Mouse (Mus musculus): Measurements from ENCODE around the gene Srgap1.

Srgap1 gene

DNA sequence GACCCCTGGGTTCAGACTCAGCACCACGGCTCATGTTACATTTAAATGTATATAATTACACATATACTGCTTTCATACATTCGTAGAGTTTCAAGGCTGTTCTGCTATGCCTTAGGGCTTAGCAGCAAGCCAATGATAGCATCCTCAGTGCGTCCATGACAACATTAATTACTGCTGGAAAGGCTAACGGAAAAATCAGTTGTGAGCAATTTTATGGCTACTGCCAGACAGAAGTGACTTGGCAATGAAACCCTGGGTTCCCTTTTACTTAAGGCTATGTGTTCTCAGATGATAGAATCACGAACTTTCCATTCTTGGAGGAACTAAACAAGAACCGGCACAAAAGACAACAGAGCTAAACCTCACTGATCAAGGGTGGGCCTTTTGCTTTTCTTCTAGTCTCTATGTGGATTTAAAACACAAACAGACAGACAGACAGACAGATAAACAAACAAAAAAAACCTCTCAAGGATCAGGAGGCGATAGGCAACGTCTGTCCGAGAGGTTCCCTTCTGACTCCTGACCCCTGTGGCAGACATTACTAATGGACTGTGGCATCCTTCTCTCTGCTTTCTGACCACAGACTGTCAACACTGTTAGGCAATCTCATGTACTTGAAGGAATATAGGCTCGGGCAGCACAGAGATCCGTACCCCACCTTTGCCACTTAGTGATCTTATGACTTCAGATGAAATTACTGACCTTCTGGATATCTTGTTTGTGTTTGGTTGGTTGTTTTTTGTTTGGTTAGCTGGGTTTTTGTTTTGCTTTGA lies 85.8 kb downstream of the Srgap1 start:
- DNase-seq: peak; percentile 21

GRCm38 (mm10) chr10:121958741-121959140 lies 88.4 kb downstream of the Srgap1 start:
- DNase-seq: no peak

- DNase-seq: no peak
These were observed 90.6 kb downstream of the Srgap1 start for GRCm38 (mm10) chr10:121956505-121956904.

- no peak for DNase-seq
These were observed 91.4 kb downstream of the Srgap1 start for GRCm38 (mm10) chr10:121955730-121956129.

- DNase-seq: no peak
These were observed 92.2 kb downstream of the Srgap1 start for GRCm38 (mm10) chr10:121954877-121955276.

DNA sequence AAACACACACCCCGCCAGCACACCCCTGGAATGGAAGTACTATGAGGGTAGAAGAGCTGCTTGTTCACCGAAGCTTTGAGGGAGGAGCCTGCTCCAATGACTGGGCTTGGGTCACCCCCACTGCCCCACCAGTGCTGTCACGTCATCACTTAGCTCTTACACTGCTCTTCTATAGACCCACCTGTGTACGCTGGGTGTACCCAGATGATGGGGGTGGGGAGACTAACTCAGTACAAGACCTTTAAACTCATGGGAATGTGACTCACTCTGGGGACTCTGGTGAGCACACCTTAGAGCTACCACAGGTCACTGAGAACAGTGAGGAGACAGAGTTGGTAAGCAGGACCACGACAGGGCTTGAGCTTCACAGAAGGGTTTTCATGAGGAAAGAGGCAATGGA lies 94.1 kb downstream of the Srgap1 start:
- no peak for DNase-seq

DNA sequence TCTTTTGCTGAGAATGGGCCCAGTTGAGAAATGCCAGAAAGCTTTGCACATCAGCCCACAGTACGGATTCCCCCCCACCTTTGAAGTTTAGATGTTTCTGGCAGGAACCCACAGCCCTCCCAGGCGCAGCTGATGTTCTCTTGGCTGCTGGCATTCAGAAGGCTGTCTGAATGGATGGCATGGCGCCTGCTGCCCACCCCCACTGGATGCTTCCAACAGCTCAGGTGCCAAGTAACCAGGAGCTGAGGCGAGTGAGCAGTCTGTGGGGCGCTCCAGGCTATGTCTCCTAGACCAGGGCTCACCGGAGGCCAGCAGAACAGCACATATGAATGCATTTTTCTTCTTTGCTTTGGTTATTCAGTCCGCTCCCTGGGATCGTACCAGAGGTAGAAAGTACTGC lies 100.9 kb downstream of the Srgap1 start:
- no peak for DNase-seq

- no peak for DNase-seq
These were observed 115.2 kb downstream of the Srgap1 start for GRCm38 (mm10) chr10:121931909-121932308.

- DNase-seq: no peak
These were observed 121.0 kb downstream of the Srgap1 start for GRCm38 (mm10) chr10:121926094-121926493.

GRCm38 (mm10) chr10:121919016-121919415 lies 128.1 kb downstream of the Srgap1 start:
- DNase-seq: no peak

DNA sequence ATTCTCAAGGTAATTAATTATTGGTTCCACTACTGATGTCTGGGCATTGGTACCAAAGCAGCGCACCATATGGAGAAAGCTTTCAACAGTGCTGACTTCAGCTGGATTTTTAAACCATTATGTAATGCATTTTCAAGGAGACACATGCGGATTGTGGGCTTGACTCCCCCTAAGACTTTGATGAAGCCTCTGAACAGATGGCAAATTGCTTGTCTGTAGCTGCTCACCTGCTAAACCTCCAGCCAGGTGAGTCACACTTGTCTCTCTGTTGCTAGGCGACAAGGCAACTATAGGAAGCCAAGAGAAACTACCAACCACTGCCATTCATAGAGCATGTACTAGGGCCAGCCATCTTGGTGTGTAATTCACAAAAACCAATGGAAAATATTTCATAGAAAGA lies 128.5 kb downstream of the Srgap1 start:
- no peak for DNase-seq

DNA sequence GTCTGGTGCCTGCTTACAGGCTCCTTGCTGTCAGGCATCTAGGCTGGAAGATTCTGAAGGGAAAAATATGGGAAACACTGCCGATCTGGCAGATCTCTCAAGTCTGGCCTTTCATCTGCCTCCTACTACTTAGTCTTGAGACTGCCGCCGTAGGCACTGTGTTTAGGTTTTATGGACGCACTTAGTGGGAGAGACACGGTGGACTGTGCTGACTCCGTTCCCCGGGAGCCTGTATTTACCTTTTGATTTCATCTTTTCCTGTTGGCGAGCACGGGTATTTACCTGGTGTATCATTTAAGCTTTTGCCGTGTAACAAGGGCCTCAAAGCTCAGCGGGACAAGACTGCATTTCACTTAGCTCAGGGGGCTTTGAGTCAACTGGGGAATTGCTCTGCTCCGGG lies 131.6 kb downstream of the Srgap1 start:
- no peak for DNase-seq

- peak; percentile 17 for DNase-seq
These were observed 143.0 kb downstream of the Srgap1 start for GRCm38 (mm10) chr10:121904137-121904536.

GRCm38 (mm10) chr10:121902651-121903050 lies 144.5 kb downstream of the Srgap1 start:
- DNase-seq: no peak

GRCm38 (mm10) chr10:121900772-121901171 lies 146.3 kb downstream of the Srgap1 start:
- no peak for DNase-seq

GRCm38 (mm10) chr10:121899706-121900105 lies 147.4 kb downstream of the Srgap1 start:
- no peak for DNase-seq

DNA sequence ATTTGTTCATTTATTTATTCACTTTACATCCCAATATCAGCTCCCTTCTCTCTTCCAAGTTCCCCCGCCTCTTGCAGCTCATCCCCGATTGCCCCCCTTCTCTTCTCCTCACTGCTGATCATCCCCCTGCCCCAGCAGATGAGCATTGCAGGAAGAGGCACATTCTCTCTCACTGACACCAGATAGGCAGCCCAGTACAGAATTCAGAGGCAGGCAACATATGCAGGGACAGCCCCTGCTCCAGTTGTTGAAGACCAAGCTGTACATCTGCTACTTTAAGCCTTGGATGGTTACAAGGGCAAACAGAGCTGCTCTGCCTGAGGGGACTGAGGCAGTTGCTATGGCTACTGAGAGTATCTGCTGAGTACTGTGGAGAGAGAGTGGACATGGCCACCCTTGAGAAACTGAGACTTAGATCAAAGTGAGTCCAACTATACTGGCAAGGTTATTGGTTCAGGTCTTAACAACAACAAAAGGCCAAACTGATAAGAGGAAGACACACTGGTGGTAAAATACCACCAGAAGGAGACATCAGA lies 149.2 kb downstream of the Srgap1 start:
- DNase-seq: no peak

DNA sequence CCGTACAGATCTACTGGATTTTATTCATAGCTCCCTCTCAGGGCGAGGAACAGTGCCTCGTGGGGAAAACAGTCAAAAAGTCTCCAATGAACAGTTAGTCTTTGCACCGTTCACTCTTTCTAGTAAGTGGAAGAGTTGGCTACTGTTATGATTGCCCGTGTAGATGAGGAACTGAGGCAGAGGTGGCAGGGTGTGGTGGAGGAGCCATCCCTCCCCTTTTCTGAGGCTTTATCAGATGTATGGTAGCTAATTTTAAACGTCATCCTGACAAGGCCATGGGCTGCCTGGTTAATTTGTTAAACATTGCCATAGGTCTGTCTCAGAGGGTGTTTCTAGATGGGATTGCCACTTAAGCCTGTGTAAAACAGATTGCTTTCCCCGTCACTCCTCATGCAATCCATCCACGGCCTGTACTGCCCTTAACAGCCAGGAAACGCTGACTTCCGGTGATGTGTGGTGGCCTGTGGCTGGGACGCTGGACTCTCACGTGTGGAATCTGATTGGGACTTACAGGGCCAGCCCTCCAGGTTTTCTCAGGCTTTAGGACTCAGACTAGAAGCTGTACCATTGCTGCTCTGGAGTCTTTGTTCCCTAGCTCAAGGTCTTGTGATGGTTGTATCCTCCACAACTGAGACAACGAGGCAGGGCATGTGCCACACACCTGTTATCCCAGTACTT lies 155.6 kb downstream of the Srgap1 start:
- DNase-seq: no peak

GRCm38 (mm10) chr10:121890061-121890460 lies 157.1 kb downstream of the Srgap1 start:
- no peak for DNase-seq

DNA sequence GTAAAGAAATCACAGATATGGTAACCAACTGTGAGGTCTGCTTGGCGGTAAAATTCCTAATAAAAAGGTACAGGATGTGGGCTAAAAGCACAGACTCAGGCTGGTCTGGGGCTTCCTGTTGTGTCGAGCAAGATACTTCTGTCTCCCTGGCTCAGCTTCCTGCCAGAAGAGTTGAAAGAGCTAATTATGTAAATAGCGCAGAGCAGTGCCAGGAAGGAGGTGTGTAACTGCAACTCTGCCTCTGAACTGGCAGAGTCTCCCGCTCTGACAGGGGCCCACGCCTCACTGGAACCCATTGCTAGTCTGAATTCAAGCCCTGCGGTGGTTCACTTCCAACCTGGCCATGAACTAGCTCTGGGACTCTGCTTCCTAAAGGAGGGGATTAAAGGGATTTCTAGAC lies 160.3 kb downstream of the Srgap1 start:
- peak; percentile 17 for DNase-seq

DNA sequence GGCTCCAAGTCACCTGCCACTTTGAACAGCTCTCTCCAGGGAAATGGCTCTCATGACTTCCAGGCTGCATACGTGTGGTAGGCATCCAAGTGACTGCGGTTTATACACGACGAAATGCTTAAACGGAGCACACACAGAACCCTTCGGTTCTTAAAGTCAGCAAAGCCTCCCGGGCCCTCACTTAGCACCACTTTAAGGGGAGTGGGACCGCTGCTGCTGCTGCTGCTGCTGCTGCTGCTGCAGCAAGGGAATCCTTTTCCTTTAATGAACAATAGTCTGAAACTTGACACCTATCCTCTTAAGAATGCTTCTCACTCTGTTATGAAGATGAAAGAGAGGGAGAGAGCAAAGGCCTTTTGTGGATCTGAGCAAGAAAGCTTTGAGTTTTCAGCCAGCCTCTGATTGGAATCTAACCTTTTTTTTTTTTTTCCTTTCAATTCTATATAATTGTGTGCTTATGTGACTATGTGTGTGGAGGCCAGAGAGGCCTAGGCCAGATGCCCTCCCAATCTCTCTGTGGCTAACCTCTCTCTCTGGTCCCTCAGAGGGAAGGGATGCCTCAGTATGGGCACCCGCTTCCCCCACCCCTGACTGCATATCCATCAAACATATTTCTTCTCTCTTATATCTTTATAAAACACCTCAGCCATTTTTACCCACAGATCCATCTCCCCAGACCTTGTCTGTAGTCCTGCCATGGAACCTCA lies 161.4 kb downstream of the Srgap1 start:
- DNase-seq: no peak

DNA sequence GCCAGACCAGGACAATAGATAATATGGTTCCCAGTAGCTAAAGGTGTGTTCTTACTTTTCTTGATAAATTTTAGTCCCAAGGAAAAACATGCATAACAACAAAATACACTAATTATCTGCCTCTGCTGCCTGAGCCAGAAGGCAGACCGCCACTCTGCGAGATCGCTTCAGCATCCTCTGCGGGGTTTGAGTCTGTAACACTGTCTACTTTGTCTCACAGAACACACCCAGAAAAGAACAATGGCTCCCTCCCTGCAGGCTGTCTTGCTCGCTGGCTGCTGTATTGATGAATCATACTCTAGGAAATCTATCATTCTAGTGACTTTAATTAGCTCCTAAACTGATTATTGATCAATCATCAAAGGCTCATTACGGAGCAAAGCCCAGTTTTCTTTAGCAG lies 164.7 kb downstream of the Srgap1 start:
- DNase-seq: no peak

- DNase-seq: no peak
These were observed 168.3 kb downstream of the Srgap1 start for GRCm38 (mm10) chr10:121878855-121879254.

DNA sequence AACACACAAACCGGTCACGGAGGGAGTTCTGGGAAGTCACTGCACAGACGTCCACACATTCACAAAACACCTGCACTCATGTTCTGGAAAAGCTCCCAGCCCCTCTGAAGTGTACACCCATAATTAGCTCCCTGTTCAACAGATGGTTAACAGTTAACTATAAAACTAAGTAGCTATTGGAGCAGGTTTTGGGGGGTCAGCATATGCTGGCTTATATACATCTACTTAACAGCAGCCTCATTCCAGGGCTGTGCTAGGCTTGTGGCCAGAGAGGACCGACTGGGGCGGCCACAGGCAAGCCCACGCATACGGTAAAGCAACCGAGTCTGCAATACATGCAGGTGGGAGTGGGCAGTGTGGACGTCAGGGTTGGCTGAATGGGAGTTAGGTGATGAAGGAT lies 169.2 kb downstream of the Srgap1 start:
- DNase-seq: no peak
